Mouse (Mus musculus) kidney, adult 2 months (tissue): ENCODE data around the gene Zfp276.

ENCODE experiments used
- CTCF ChIP-seq: fragments of 200-500 bp; conservative IDR thresholded peaks from 2 replicates; pipeline ENCODE4 v1.5.1; 2011; ENCODE audit warnings: low read depth, mild to moderate bottlenecking, control low read depth, low read length, moderate library complexity, mixed read lengths; ENCODE audit not compliant: insufficient read depth, insufficient read length
- POLR2A ChIP-seq: fragments of 200-500 bp; IDR thresholded peaks from one replicate; pipeline ENCODE4 v1.6.1; 2011; ENCODE audit warnings: low read depth, low read length, control low read depth

DNA sequence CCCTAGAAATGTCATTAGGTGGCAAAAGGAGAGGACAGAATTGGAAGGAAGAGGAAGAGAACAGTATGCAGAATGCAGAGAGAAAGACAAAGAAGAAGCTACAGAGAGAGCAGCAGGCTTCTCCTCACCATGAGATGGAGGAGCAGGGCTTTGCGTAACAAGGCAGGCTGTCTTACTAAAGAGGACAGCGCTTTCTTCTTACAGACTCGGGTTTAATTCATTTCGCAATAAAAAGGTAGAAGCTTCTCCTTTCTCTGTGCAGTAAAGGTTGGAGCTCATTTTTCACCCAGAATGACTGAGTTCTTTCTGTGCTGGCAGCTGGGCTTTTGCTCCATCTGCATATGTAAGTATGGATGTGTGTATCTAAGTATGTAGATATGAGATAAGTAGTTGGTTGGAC, 25.8 kb downstream of the Zfp276 start:
- no peak for TF ChIP-seq POLR2A
- no peak for TF ChIP-seq CTCF
